Comparison of ENCODE assay signal across 7 mouse cellular contexts in genomic region chr1:126492206-126493071, GRCm38 (mm10).
DNase-seq lines count a peak whose midpoint lies in the region; ATAC-seq and TF ChIP-seq lines count a peak whose summit lies in the region.

No protein-coding gene starts in this region.

- H3K27me3 ChIP-seq in embryonic facial prominence, embryonic 12.5 days: peaks cover 17% of the 10 kb centered on the region
- H3K27me3 ChIP-seq in liver, adult 2 months (ENCODE audit: control insufficient read depth, insufficient read depth, low read length): peaks cover 4% of the 10 kb centered on the region
- no peaks in the 10 kb centered on the region for H3K27me3 ChIP-seq in neural tube, embryonic 13.5 days

- H3K27ac ChIP-seq in embryonic facial prominence, embryonic 12.5 days: no peak overlapping the region
- peak overlapping the region; percentile 16; the same call in 1 of the 2 replicates for H3K27ac ChIP-seq in liver, adult 2 months (replicated peaks; ENCODE audit: insufficient read depth, low read depth, low read length)
- peak overlapping the region; percentile 69 for H3K27ac ChIP-seq in neural tube, embryonic 13.5 days (replicated peaks)

- 5% methylated on average over 35 of the region's 35 CpGs for WGBS in embryonic facial prominence, embryonic 12.5 days
- WGBS in liver, adult 2 months: 11% methylated on average over 35 of the region's 35 CpGs
- WGBS in neural tube, embryonic 13.5 days: 8% methylated on average over 31 of the region's 35 CpGs

- H3K4me1 ChIP-seq in embryonic facial prominence, embryonic 12.5 days: peaks cover 11% of the 10 kb centered on the region; the same call in 1 of the 2 replicates
- H3K4me1 ChIP-seq in liver, adult 2 months (ENCODE audit: control insufficient read depth, insufficient read depth, low read length): no peaks in the 10 kb centered on the region
- peaks cover 41% of the 10 kb centered on the region for H3K4me1 ChIP-seq in neural tube, embryonic 13.5 days (replicated peaks)

- peak overlapping the region; percentile 53 for H3K4me3 ChIP-seq in embryonic facial prominence, embryonic 12.5 days
- H3K4me3 ChIP-seq in liver, adult 2 months (ENCODE audit: insufficient read depth, low read depth, low read length): peak overlapping the region; percentile 61
- peak overlapping the region; percentile 58 for H3K4me3 ChIP-seq in neural tube, embryonic 13.5 days

- no peaks in the 10 kb centered on the region for H3K36me3 ChIP-seq in embryonic facial prominence, embryonic 12.5 days
- H3K36me3 ChIP-seq in liver, adult 2 months (ENCODE audit: control insufficient read depth, insufficient read depth, low read length): no peaks in the 10 kb centered on the region
- no peaks in the 10 kb centered on the region for H3K36me3 ChIP-seq in neural tube, embryonic 13.5 days

- H3K9ac ChIP-seq in embryonic facial prominence, embryonic 12.5 days: peak overlapping the region; percentile 53
- H3K9ac ChIP-seq in liver, adult 2 months (ENCODE audit: low read depth, low read length): peak overlapping the region; percentile 54
- H3K9ac ChIP-seq in neural tube, embryonic 13.5 days: peak overlapping the region; percentile 82

- H3K79me2 ChIP-seq in liver, adult 2 months (ENCODE audit: control insufficient read depth, insufficient read depth, low read length): no peaks in the 10 kb centered on the region

- TF ChIP-seq POLR2A in liver, adult 2 months (IDR thresholded peaks at IDR 0.05; ENCODE audit: extremely low read depth, insufficient read depth, low read length): no peak

- DNase-seq in urinary bladder, adult 2 months (ENCODE audit: low spot score): peak; percentile 34
- no peak for DNase-seq in urinary bladder, postnatal 10 days (ENCODE audit: low spot score)
- peak; percentile 37 for DNase-seq in heart, postnatal 4 days
- no peak for DNase-seq in liver, adult 2 months (ENCODE audit: extremely low read depth, low read depth, low spot score)
- no peak for DNase-seq in frontal cortex, adult 2 months (ENCODE audit: extremely low spot score in 1 of 2, low spot score in 1 of 2)

- ATAC-seq in embryonic facial prominence, embryonic 12.5 days (ENCODE audit: insufficient number of reproducible peaks, insufficient read depth, low FRiP score, low TSS enrichment): no peak
- peak; percentile 88 for ATAC-seq in neural tube, embryonic 13.5 days (ENCODE audit: low read depth)

- H3K4me2 ChIP-seq in embryonic facial prominence, embryonic 12.5 days (replicated peaks): peak overlapping the region; percentile 94
- H3K4me2 ChIP-seq in neural tube, embryonic 13.5 days: peak overlapping the region; percentile 83

- TF ChIP-seq CTCF in liver, adult 2 months (IDR thresholded peaks at IDR 0.05; ENCODE audit: low read depth, low read length): no peak

- no peaks in the 10 kb centered on the region for H3K9me3 ChIP-seq in embryonic facial prominence, embryonic 12.5 days
- H3K9me3 ChIP-seq in neural tube, embryonic 13.5 days: no peaks in the 10 kb centered on the region

Comparison
In these comparisons a context has a peak if more than half of its experiments do, and no peak if none do; other contexts are left out.
1. DNase-seq: peak in urinary bladder, adult 2 months (single experiment) and heart, postnatal 4 days (single experiment); none in urinary bladder, postnatal 10 days (single experiment), liver, adult 2 months (single experiment) and frontal cortex, adult 2 months (0 of 2).
2. Peak in every context shown above with its lines, with median percentiles within 50 percentile points of each other: H3K4me3 ChIP-seq and H3K9ac ChIP-seq.